Mouse (Mus musculus): ENCODE measurements around the gene Slc35b4.

Slc35b4 gene

GRCm38 (mm10) chr6:34174715-34175114, 2.2 kb downstream of the Slc35b4 start:
- in situ Hi-C loops (cut with MboI; ENCODE audit: low pct_unique_long_range_greater_than_20kb in 1 of 2, low sequenced_read_pairs in 2 of 2, unreplicated experiment in 1 of 2): no loop called here

GRCm38 (mm10) chr6:34173251-34173650, 3.7 kb downstream of the Slc35b4 start:
- in situ Hi-C loops (cut with MboI; ENCODE audit: low pct_unique_long_range_greater_than_20kb in 1 of 2, low sequenced_read_pairs in 2 of 2, unreplicated experiment in 1 of 2): no loop called here

DNA sequence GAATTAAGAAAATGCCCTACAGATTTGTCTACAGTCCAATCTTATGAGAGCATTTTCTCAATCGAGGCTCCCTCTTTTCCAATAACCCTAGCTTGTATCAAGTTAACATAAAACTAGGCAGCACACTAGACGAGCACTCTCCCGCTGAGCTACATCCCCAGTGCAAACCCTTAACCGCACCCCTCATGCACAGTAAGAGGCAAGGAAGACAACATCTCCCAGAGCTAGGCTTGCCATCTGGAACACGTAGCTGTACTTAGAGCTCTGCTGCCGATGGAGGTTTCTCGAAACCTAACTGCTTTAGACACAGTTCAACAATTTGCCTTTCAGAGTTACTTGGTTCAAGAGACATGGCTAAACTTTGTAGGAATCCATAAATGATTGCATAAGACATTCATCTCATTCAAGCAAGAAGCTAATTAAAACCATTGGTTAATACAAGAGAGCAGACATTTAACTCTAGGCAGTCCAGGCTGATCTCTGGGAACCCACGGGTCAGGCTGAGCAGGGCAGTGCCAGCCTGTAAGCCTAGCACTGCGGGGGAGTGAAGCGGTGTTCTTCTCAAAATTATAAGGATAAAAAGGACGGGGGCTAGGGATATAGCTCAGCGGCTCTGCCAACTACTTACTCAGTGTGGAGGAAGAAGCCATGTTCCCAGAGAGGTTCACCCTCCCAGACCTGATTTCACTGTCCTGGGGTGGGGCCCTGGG, 5.0 kb downstream of the Slc35b4 start:
- in situ Hi-C loops (cut with MboI; ENCODE audit: low pct_unique_long_range_greater_than_20kb in 1 of 2, low sequenced_read_pairs in 2 of 2, unreplicated experiment in 1 of 2): no loop called here

DNA sequence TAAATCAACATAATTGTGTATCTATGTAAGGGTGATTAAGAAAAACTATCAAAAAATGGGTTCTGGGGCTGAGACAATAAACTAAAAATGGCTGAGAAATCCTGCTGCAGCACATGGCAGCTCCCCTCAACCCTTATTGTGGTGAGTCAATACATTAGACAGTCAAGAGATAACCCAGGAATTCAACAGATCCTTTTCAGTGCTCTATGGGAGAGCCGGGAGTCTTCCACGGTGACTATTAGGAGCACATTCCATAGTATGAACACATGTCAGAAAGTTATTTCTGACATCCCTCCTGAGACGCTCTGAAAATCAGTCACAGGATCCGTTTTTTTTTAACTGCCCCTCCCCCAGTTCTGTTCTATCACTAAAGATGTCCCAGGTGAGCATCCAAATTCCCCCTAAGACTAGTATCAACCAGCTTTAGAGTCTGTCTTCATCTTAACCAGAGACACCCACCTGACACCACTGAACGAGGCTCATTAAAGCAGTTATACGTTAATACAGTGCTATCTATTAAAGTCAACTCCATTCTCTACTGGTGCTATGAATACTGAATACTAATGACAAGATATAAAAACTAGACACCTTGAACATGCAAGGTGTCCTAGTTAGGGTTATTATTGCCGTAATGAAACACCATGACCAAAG, 5.9 kb downstream of the Slc35b4 start:
- in situ Hi-C loops (cut with MboI; ENCODE audit: low pct_unique_long_range_greater_than_20kb in 1 of 2, low sequenced_read_pairs in 2 of 2, unreplicated experiment in 1 of 2): no loop called here

GRCm38 (mm10) chr6:34168834-34169233, 8.1 kb downstream of the Slc35b4 start:
- in situ Hi-C loops (cut with MboI; ENCODE audit: low pct_unique_long_range_greater_than_20kb in 1 of 2, low sequenced_read_pairs in 2 of 2, unreplicated experiment in 1 of 2): no loop called here

DNA sequence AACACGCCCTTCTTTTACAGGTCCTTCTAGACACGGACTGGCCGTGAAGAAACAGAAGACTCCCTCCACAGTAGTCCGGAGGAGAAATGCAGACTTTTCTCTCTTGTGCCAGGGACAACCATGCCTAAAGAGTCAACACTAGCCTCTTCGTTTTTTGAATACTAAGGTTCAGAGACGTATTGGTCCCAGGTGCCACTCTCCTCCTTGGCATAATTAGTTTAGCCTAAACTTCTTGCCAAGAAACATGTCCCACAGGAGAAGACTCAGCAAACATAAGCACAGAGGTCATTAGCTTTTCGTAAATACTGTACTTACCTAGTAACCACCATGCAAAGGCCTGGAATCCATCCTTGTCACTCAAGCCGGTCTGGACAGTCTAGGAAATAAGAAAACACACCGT, 13.9 kb downstream of the Slc35b4 start:
- in situ Hi-C loops (cut with MboI; ENCODE audit: low pct_unique_long_range_greater_than_20kb in 1 of 2, low sequenced_read_pairs in 2 of 2, unreplicated experiment in 1 of 2): no loop called here

DNA sequence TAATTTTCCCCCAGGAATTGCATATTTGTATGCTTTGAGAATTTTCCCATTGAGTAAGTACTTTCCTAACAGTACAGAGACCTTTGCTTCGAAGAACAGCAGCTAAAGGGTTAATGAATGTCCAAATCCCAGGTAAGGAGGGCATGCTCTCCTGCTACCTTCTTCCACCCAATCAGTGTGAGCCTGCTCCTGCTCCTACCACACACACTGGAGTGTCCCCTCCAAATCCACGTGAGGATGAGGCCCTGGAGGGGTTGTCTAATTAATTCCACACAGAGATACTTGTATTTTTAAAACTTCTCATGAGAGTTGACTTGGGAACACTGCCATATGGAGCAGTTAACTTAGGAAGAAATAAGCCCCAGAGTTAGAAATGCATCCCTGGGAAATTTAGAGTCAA, 14.3 kb downstream of the Slc35b4 start:
- in situ Hi-C loops (cut with MboI; ENCODE audit: low pct_unique_long_range_greater_than_20kb in 1 of 2, low sequenced_read_pairs in 2 of 2, unreplicated experiment in 1 of 2): no loop called here

DNA sequence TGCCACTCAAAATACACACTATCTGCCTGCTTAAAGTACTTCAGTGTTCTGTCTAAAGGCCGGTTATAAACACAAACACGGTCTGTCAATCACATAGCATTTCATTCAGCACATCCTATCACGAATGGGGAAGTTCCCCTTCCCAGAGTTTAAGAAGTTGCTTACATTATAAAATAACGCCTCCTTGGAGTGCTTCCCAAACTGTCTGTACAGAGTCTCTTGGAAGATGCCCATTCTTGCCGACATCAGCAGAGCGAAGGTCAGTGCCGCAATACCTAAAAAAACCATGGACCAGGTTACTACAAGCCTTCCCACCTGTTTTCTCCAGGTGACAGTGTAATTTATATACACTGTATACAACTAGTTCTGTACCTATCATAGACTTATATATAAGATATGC, 15.4 kb downstream of the Slc35b4 start:
- in situ Hi-C loops (cut with MboI; ENCODE audit: low pct_unique_long_range_greater_than_20kb in 1 of 2, low sequenced_read_pairs in 2 of 2, unreplicated experiment in 1 of 2): no loop called here

DNA sequence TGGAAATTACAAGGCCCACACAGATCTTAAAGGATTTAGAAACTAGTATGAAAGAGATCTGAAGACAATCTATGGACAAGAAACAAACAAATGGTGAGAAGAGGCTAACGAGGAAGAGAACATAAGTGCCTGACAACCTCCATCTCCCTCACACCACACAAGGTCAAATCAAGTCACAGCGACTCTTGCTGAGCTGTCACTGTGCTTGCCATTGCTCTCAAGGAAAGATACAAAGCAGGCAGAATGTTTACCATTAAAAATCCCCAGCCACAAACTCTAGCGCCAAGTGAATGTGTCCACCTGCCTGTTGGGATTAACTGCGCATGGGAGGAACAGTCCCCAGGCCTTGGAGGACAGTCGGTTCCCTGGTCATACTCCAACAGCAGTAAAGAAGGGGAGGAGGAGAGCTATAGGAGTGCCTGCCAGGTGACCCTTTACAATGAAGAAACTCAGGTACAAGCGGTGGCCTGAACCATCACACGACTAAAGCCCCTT, 16.0 kb downstream of the Slc35b4 start:
- in situ Hi-C loops (cut with MboI; ENCODE audit: low pct_unique_long_range_greater_than_20kb in 1 of 2, low sequenced_read_pairs in 2 of 2, unreplicated experiment in 1 of 2): no loop called here

GRCm38 (mm10) chr6:34159998-34160815, 16.7 kb downstream of the Slc35b4 start:
- in situ Hi-C loops (cut with MboI; ENCODE audit: low pct_unique_long_range_greater_than_20kb in 1 of 2, low sequenced_read_pairs in 2 of 2, unreplicated experiment in 1 of 2): no loop called here

DNA sequence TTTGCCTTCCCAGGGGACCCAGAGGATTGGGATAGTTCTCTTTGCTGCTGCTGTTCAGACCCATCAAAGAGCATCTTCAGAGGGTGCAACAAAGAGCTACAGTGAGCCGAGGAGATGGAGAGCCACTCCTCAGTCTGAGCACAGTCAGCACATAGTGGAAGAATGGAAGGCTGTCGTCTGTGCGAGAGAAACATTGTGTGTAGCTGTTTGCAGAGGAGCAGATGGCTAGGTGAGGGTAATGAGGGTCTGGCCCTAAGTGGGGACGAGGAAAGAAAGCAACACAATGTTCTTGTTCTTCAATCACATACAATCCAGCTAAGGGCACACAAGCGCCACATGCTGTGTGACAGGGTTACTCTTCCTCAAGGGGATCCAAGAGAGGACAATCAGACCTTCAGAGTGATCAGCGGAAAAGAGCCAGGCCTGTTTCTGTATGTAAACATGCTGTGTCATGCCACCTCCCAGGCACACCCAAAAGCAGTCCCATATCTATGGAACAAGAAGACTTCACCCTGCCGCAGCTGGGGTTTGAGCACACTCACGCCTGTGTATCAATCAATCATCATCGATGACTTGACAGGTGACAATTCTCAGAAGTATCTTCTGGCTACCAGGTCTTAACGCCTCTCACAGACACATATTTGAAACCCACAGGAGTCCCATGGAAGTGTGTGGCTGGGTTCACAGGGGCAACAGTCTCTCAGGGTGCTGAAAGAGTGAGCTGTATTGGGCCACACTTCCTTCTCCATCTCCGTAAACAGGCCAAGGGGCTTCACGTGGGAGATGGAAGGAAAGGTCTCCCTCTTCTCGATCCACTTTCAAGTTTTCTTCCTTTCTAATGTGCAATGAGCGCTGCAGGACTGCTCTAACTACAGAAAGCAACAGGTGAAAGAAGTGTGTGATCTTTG, 19.8 kb downstream of the Slc35b4 start:
- in situ Hi-C loops (cut with MboI; ENCODE audit: low pct_unique_long_range_greater_than_20kb in 1 of 2, low sequenced_read_pairs in 2 of 2, unreplicated experiment in 1 of 2): no loop called here

DNA sequence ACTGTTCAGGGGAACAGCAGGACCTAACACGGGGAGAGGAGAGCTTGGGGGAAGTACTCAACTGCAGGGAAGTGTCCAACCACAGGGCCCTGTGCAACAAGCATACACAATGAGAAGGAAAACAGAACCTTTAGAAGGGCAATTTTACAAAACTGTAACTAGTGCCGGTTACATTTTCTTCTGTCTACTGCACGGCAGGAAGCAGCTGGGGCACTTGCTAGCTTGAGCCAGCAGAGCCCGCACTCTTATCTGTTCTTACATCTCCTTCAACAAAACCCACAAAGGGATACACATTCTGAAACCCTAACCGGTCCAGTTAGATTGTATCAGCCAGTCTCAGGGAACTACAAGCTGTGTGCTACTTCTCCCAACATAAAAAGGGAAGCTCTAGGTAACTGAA, 20.9 kb downstream of the Slc35b4 start:
- in situ Hi-C loops (cut with MboI; ENCODE audit: low pct_unique_long_range_greater_than_20kb in 1 of 2, low sequenced_read_pairs in 2 of 2, unreplicated experiment in 1 of 2): no loop called here

GRCm38 (mm10) chr6:34155137-34155804, 21.6 kb downstream of the Slc35b4 start:
- in situ Hi-C loops (cut with MboI; ENCODE audit: low pct_unique_long_range_greater_than_20kb in 1 of 2, low sequenced_read_pairs in 2 of 2, unreplicated experiment in 1 of 2): no loop called here

DNA sequence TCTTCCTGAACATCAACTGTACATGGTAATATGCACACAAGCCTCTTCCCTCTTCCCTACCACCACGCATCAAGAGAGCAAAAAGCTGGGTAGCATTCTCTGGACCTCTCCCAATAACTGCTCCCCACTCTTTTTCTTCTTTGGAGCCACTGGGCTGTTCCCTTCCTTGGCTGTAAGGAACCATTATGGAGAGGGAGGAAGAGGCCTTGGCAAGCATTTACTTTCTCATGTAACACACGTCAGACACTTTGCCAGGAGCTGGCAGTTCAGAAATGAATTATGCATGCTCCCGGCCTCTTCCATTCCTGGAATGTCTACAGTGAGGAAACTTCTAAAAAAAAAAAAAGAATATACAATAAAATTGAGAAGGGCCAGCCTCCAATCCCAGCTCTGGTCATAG, 22.7 kb downstream of the Slc35b4 start:
- in situ Hi-C loops (cut with MboI; ENCODE audit: low pct_unique_long_range_greater_than_20kb in 1 of 2, low sequenced_read_pairs in 2 of 2, unreplicated experiment in 1 of 2): no loop called here

DNA sequence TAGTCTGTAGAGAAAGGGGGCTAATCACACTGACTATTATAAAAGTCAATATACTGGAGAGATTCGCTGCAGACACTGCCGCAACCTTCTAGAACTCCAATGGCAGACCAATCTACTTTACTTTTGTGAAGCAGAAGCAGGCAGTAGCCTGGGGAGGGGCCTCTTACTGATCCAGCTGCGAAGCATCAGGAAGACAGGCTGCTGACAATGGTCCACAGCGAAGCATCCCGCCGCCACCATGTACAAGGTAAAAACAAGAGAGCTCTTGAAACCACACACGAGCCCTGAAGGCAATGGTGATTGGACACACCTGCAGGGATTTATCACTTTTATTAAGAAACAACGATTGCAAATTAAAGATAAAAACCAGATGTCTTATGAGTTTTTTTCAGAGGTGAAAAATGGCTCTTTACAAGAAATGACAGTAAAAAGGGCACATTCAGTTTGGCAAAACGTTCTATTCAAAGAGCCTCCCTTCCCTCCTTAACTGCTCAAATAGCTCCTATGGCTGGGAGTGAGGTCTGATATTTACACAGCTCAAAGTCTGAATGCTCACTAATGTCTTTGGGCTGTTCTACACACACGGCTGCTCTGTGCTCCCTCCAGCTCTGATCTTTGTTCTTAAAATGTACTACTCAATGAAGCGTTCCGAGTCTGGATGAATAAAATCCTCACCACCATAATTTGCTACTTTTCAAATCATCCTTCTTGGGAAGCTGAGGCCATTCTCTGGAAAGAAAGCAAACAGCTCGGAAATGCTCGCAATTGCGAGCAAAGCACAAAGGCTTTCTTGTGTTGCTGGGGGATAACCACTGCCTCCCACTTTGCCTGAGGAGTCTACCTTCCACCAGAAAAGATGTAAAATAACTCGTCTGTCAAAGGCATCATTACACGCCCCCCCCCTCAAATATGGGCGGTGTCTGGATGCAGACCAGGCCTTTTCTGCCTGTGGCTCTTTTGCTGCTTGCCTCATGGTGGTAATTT, 23.6 kb downstream of the Slc35b4 start:
- in situ Hi-C loops (cut with MboI; ENCODE audit: low pct_unique_long_range_greater_than_20kb in 1 of 2, low sequenced_read_pairs in 2 of 2, unreplicated experiment in 1 of 2): no loop called here

GRCm38 (mm10) chr6:34149821-34150220, 27.1 kb downstream of the Slc35b4 start:
- in situ Hi-C loops (cut with MboI; ENCODE audit: low pct_unique_long_range_greater_than_20kb in 1 of 2, low sequenced_read_pairs in 2 of 2, unreplicated experiment in 1 of 2): no loop called here

DNA sequence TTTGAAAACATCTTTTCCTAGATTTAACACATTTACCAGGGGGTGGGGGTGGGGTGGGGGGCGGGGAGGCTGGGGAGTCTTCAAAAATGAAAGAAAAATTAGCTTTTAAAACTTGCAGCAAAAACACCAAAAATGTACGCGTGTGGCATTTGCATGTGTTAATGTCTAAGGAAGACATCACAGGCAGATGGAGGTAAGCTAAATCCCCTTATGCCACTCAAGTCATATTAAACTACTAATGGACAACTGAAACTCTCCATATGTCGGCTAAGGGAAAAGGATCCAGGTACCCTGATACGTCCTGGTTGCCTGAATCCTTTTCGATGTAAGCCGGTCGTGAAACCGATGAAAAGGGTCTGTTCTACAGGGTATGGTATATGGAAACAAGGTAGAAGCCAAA, 27.8 kb downstream of the Slc35b4 start:
- in situ Hi-C loops (cut with MboI; ENCODE audit: low pct_unique_long_range_greater_than_20kb in 1 of 2, low sequenced_read_pairs in 2 of 2, unreplicated experiment in 1 of 2): no loop called here
